Mouse (Mus musculus): ENCODE results near the gene Ephb1. TPM values are rescaled to one million over a fixed set of nuclear protein-coding genes. Genes with fewer than 3 reads are reported as not detected.
A peak's percentile ranks its signal among the peaks of the same experiment; 100 is the strongest.

Gene Ephb1
- polyA plus RNA-seq, 1 experiment: 20.5 TPM

DNA sequence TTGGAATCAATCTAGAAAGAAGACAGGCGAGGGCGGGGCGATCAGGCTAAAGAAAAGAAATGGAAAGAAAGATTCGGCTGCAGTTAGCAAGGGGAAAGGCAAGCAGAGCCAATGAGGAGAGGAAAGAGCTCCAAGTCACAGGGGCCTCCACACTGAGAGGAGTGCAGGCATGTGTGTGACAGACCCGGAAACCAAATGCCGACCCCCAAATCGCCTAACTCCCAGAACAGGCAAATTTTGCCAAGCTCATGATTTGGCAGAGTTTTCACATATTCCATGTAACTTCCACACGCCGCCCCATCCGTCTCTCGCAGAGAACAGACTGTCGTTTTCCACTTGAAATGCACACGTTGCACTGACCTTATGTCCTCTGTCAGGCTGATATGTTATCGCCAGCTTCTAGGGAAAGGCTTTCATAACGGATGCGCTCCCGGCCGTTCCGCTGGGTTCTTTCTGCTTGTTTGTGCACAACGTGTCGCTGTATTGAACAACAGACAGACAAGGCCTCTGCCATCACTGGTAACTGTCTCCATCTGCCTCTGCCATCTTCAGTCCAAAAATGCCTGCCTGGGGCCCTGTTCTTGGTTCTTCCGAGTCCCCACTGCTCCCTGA is 170.7 kb downstream of the Ephb1 start:
- no peak for DNase-seq (ENCODE audit: extremely low spot score in 1 of 2, low spot score in 1 of 2)

DNA sequence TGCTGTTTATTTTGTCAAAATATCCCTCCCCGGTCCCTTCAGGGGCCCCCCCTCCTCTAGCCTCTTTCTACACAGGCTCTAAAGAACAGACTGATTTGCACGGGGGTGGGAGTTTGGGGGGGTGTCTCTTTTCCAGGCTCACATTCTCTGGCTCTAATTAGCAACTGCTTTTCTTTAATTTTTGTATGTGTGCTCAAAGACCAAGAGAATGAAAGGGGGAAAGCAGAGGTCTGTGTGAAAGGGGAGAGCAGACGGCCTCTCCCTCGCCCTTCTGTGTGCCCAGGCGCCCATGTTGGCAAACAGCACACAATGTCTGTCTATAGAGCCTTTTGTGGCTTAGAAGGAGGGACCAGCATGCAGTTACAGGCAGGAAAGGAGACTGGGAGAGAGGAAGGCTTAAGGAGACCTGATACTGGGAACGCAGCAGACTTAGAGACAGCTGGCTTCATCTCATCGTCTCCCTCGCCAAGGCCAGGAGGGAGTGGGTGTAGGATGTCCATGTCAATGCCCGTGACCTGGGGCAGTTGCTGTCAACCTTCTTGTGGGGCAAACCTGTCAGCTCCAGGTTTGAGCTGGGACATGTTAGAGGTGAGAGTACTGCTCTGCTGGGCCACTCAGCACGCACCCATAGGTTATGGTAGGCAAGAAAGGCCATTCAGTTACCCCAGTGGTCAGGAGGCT is 172.5 kb downstream of the Ephb1 start:
- no peak for DNase-seq (ENCODE audit: extremely low spot score in 1 of 2, low spot score in 1 of 2)

DNA sequence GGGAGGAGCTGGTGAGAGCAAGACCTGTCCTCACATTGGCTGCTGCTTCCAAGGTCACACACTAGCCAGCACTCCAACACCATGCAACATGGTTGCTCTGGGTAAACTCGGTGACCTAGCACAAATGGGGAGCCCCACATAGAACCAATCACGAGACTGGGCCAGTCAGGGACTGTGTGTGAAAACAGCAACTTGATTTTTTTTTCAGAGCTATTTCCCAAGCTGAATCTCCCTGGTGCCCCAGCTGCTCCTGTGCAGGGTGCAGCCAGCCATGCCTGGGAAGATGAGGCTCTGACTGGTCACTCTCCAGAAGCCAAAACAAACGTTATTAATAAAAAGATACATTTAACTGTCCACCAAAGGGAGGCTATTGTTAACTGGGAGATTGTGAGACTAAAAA is 173.2 kb downstream of the Ephb1 start:
- DNase-seq (ENCODE audit: extremely low spot score in 1 of 2, low spot score in 1 of 2): no peak

DNA sequence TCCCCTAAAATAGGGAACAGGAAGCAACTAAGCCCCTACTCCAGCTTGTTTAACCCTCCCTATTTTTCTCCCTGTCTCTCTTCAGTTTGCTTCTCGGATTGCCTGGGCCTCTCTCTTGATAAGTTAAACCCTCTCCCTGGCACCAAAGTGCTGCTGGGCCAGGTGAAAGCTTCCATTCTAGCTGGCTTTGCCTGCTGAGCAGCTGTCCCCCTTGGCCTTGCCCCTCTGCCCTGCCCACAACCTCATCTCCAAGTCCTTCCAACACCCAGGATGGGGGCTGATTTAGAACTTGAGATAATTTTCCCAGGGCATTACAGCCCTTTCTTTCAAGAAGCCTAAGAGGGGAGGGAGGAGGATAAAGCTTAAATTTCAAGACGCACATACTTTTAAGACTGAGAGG is 174.0 kb downstream of the Ephb1 start:
- DNase-seq (ENCODE audit: extremely low spot score in 1 of 2, low spot score in 1 of 2): no peak

DNA sequence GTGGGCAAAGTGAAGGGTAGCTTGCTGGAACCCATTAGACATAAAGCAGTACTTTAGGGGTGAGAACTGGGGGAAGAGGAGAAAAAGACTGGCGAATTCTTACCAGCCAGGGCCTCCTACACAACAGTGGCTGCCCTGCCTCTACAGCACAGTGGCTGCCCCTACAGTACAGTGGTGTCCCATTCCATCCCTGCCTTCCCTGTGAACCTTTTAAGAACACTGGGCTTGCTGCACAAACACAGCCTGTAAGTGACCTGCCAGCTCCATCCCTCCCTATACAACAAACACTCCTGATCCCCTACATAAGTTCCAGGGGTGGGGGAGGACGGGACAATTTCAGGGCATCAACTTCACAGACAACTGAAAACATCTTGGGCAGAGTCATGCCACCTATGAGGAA is 174.4 kb downstream of the Ephb1 start:
- no peak for DNase-seq (ENCODE audit: extremely low spot score in 1 of 2, low spot score in 1 of 2)

DNA sequence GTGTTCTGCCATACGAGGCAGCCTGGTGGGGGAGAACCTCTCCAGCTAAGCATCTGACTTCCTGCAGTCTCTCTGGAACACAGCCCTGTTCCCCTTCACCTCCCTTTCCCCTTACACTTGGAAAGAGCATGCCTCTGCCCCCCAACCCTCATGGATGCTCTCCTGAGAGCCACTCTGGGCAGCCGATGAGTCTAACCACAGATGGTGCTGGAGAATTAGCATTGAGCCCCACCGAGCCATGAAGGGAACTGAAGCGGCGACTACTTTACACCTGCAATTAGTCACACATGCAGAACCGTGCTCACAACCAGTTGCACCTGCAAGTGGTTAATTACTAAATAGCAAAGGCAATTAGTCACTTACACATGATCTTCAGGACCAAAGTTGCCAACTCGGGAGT is 184.8 kb downstream of the Ephb1 start:
- no peak for DNase-seq (ENCODE audit: extremely low spot score in 1 of 2, low spot score in 1 of 2)

DNA sequence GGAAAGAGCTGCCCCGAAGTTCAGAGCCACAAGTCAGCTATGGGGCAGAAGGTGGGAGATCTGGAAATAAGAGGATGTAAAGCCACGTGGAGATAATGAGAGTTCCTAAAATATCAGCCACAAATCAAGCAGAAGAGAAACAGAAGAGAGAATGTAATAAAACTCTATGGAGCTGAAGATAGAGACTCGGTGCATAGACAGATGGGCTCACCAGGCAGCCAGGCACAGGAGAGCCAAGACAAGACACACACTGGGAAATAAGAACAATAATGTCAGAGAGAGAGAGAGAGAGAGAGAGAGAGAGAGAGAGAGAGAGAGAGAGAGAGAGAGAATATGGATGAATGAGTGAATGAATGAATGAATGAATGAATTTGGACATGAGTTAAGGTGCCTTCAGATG is 198.6 kb downstream of the Ephb1 start:
- no peak for DNase-seq (ENCODE audit: extremely low spot score in 1 of 2, low spot score in 1 of 2)

DNA sequence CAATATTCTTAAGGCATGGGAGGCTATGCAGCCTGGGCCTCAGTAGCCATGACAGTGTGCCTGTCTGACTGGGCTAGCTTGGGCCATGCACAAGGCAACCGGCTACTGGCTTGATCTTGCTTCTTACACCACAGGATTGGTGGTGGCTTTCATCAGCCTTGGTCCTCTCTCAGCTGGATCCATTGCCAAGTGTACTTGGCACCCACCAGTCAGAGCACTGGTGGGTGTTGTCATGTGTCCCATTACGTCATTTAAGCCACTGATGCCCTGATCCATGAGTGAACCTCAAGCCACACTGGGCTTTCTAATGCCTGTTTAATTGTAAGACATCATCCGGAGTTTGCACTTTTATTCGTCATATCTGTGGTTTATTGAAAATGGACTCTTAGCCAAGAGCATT is 215.3 kb downstream of the Ephb1 start:
- DNase-seq (ENCODE audit: extremely low spot score in 1 of 2, low spot score in 1 of 2): no peak

DNA sequence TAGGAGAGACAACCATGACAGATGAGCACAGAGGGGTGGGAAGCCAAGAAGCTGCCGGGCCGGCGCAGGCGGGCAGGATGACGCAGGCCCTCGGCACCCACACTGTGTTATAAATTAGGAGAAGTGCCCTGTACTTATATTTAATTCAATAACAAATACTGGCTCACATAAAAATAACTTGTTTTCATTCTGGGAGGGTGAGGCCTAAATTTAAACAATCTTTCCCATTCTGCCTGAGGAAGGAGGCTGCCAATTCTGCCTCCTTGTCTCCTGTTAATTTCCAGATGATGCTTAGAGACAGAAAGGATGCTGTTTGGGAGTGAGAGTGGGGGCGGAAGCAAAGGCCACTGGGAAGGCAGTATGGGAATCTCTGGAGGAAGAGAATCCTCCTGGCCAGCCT is 215.8 kb downstream of the Ephb1 start:
- peak; percentile 76 to 78 for DNase-seq (ENCODE audit: extremely low spot score in 1 of 2, low spot score in 1 of 2)

DNA sequence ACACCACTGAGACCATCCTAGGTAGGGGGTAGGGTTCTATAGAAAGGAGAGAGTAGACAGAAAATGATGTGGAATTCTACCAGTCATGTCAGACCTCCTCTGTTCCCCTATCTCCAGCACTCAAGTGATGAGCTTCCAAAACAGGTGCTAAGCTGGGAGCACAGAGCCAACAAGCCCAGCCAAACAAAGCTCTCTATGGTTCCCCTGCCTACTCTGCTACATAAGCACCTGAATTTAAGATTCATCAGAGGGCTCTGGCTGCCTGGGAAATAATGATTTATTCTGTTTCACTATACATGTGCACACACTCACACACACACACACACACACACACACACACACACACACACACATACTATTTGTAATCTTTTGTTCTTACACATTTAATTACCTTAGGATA is 216.3 kb downstream of the Ephb1 start:
- peak in 1 of 2 experiments; percentile 18 for DNase-seq (ENCODE audit: extremely low spot score in 1 of 2, low spot score in 1 of 2)

DNA sequence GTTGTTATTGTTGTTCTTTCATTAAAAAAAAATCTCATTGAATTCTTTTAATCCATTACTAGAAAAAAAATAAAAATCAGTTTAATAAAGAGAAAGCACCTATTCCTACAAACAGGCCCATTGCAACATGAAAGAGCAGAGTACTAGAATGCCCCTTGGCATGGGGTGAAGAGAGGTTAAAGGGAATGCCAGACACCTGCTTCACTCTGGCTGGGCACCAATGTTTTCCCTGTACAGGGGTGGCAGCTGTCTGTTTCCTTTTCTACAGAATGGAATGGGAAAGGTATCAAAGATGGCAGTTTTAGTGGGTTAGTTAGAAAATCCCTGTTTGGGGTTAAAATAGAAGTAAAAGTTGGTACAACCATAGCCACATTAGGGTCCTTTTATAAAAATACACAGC is 224.0 kb downstream of the Ephb1 start:
- DNase-seq (ENCODE audit: extremely low spot score in 1 of 2, low spot score in 1 of 2): no peak

DNA sequence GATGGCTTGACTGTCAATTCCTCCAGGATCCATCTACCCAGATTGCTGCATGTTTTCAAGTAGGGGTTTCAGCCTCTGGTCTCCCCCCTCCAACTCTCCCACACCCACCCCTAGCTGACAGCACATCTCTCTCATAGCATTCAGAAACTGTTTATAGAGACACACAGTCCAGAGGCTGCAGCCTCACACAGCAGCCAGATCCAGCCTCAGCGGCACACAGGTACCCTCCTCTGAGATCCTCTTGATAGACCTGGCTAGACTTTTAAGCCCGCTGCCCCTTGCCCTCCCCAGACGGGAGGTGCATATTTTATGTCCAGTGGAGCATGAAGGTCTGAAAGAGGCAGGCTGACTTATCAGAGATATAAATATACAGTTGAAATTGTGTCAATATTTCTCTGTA is 228.0 kb downstream of the Ephb1 start:
- no peak for DNase-seq (ENCODE audit: extremely low spot score in 1 of 2, low spot score in 1 of 2)

DNA sequence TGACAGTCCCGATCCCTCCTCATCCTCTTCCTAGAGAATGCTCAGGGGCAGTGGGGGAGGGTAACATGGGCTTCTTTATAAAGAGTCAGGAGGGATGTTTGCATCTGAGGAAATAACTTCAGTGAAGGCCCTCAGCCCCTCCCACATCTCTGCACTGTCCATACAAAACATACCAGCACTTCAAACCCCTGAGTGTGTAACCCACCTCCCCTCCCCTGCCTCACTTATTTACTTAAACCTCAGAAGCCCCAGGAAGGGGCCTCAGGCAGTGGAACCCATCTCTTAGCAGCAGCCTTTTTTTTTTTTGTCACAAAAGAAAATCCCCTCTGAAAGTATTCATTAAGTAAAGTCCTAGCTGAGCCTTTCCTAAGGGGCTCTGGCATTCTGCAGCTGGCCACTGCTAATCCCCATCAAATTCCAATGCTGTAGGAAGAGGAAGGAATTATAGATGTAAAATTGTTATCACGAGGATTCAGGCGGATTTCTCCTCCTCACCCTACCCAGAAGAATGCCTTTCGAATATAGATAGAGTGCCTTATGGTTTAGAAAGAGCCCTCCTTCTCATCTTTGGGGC is 231.5 kb downstream of the Ephb1 start:
- no peak for DNase-seq (ENCODE audit: extremely low spot score in 1 of 2, low spot score in 1 of 2)

DNA sequence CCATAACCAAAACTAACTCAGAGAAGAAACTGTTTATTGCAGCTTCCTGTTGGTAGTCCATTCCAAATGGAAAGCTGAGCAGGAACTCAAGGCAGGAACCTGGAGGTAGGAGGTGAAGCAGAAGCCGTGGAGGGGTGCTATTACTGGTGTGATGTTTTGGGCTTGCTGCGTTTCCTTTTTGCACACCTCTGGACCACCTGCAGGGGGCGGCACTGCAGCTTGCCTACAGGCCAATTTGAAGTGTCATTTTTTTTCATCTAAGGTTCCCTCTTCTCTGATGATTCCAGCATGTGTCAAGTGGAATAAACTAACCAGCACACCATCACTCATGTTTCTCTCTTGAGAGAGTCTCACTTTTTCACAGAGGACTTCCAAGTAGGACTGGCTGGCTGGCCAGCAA is 235.1 kb downstream of the Ephb1 start:
- no peak for DNase-seq (ENCODE audit: extremely low spot score in 1 of 2, low spot score in 1 of 2)

DNA sequence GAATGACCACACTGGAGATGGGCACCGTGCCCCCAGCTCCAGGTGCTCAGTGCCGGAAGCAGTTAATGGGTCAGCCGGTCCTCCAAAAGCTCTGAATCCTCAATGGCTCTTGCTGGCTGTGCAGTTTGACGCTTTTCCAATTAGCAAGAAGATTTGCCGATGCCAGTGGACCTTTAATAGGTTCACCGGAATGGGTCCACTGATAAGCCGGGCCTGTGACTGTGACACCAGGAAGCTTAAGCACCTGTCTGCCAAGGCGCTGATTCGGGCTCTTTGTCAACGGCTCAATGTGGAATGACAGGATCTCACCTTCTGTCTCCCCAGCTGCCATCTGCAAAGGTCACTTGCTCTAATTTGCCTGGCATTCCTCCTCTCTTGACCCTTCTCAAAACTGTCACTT is 239.2 kb downstream of the Ephb1 start:
- DNase-seq (ENCODE audit: extremely low spot score in 1 of 2, low spot score in 1 of 2): no peak

DNA sequence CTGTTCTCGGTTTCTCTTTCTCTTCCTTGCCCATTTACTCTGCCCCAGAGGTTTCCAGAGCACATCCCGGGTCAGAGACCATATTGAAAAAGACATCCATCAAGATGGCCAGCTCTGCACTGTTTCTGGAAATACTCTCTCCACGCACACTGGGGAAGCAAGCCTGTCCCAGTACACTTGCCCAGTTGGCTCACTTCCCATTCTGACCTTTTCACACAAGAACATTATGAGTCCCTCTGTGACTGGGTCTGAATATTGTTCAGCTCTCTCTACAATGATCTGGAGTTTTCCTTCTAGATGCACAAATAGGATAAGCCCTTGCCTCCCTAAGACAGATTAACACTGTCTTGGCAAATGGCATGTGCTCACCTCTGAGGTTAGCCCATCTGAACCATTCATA is 243.0 kb downstream of the Ephb1 start:
- DNase-seq (ENCODE audit: extremely low spot score in 1 of 2, low spot score in 1 of 2): no peak

DNA sequence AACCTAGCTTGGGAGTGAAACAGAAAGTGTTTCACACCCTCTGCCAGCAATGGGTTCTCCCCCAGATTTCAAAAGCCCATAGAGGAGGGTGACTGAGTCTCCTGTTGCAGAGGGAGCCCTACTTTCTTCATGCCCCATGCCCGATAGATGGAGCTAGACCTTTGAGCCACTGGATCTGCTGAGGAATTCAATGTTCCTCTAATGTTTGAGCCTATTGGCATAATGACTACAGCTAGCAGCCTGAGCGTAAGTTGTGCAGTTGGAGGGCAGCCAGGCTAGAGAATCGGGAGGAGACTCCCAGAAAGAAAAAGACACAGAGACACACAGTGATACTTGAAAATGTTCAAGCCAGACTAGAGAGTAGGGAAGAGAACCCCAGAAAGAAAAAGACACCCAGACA is 246.5 kb downstream of the Ephb1 start:
- peak in 1 of 2 experiments; percentile 56 for DNase-seq (ENCODE audit: extremely low spot score in 1 of 2, low spot score in 1 of 2)

DNA sequence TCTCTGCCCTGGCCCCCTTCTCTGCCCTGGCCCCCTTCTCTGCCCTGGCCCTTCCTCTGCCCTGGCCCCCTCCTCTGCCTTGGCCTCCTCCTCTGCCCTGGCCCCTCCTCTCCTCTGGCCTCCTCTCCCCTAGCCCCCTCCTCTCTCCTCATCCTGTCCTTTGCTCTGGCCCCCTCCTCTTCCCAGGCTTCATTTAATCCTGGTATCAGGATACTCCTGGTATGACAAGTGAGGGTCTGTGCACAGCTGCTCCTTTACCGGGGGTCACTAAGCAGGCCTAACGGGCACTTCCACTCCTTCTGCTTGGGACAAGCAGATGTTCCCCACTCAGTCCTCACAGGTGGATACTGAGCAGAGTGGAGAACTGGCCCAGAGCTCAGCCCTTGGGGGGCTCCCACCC is 247.3 kb downstream of the Ephb1 start:
- no peak for DNase-seq (ENCODE audit: extremely low spot score in 1 of 2, low spot score in 1 of 2)

DNA sequence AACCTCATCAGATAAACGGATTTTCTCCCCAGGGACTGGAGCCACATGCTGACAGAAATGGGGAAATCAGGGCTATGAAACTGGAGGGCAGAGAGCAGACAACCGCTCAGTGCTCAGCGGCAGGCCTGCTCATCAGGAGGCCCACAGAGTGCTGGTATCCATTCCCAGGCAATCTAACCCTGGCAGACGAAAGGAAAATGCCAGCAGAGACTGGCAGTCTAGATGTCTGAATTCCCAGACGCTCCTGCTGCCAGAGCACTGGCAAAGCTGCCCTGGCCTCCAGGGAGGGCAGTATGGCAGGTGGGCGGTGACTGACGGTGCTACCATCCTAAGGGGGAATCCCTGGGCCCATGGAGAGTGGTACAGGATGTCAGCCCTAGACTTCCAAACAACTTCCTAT is 257.7 kb downstream of the Ephb1 start:
- DNase-seq (ENCODE audit: extremely low spot score in 1 of 2, low spot score in 1 of 2): no peak

DNA sequence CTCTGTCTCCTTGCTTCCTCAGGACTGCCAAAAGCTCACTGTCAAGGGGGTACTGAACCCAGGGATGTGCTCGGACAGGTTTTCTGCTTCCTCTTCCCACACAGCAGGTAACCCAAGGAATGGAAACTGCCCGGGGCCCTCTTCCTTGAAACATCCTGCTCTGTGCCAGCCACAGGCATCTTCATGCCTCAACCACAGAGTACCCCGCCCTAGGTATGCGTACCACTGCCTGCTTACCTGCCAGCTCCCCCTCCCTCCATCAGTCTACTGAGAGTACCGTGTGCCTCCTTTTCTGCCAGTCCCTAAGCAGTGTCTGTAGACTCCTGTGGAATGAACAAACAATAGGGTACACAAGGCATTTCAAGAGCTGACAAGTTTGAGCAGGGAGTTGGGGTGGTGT is 265.9 kb downstream of the Ephb1 start:
- no peak for DNase-seq (ENCODE audit: extremely low spot score in 1 of 2, low spot score in 1 of 2)

DNA sequence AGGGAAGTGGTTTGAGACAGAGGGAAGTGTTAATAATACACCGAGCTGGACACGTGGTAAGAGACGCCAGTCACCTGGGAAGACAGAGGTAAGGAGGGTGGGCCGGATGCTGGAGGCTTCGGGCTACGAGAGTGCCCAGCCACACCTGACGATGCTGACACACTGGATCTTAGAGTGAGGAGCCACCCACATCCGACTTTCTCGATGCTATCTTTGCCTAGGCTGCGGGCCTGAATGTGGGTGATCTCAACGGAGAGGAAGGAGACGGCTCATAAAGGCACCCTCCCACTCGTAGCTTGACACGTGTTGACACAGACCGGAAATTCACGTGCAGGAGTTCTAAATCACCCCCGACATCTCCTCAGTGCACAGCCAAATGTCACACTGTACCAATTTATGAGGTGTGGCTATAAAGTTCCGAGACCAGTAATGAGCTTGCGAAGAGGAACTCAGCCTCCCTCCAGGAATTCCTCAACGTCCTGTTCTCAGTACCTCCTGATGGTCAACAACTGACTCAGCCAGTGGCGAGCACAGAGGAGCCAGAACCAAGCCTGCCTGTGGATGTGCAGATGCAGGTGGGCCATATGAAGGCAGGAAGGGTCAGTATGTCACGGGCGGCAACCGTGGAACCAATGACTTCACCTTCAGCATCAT is 268.3 kb downstream of the Ephb1 start:
- peak; percentile 20 to 60 for DNase-seq (ENCODE audit: extremely low spot score in 1 of 2, low spot score in 1 of 2)

DNA sequence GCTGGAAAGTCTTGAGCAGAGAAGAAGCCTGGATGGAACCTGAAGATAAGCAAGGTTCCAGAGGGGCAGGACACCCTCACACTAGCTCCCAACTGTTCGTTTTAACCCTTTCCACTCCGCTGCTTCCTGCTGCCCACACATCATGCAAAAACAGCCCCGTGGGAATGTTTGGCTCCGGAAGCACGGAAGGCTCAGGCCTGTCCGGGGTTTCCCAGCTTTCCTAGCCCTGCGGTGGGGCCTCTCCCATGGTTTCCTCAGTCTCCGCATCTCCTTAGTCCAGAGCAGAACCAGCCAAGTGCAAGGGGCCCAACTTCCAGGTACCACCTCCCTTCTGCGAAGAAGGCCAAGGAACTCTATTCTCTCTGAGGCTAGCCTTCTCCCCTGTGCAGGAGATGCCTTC is 269.0 kb downstream of the Ephb1 start:
- no peak for DNase-seq (ENCODE audit: extremely low spot score in 1 of 2, low spot score in 1 of 2)
